Mouse (Mus musculus): ENCODE data around the gene Zfp473.
A peak's percentile ranks its signal among the peaks of the same experiment; 100 is the strongest.
"Not testable (repeated sequence)": the region's sequence is repeated elsewhere in the genome, so short reads cannot be mapped to it uniquely, and the experiment has no call there.

The Zfp473 gene

DNA sequence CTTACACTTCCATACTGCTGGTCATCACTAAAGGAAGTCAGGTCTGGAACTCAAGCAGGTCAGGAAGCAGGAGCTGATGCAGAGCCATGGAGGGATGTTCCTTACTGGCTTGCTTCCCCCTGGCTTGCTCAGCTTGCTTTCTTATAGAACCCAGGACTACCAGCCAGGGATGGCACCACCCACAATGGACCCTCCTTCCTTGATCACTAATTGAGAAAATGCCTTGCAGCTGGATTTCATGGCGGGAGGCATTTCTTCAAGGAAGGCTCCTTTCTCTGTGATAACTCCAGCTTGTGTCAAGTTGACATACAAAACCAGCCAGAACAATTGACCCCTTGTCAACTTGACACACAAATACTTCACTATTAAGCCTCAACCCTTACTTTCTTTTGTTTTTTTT lies at the start of gene Zfp473:
TSS of gene Zfp473 (minus strand) at position 101 of the 400 bp plus-strand sequence.
- not testable (repeated sequence) for DNase-seq (ENCODE audit: low spot score in 2 of 2)

DNA sequence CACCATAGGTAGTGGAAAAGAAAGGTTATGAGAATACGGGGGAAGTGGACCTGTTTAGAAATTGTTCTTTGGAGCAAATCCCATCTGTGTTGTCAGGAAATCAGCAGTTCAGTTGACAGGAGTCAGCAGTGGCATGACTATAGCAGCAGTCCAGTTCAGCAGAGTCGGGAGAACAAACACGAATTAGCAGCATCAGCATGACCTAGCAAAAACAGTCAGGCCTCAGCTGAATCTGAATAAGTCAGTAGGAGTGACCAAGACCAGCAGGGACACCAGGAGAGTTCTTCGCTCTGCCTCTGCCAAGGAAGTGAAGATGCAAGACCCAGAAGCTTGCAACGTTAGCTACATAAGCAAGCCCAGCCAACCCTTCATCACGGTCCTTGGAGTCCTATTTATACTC lies 41.9 kb upstream of the Zfp473 start:
- DNase-seq (ENCODE audit: low spot score in 2 of 2): no peak

DNA sequence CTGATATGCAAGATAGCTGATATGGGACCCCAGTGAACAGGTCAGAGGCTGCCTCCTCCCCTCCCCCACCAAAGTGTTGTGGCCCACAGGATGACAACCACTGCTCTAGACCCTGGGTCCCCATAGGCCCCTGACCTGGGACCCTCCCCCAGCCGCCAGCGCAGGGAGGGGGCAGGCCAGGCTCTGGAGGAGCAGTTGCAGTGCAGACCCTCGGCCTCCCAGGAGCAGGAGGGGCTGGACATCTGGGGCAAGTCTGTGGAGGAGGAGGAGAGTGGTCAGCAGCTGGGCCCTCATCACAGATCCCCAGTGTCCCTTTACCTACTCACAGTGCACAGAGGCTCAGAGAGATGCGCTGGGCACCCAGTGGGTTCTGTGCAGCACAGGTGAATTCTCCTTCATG lies 39.2 kb upstream of the Zfp473 start:
- DNase-seq (ENCODE audit: low spot score in 2 of 2): no peak

DNA sequence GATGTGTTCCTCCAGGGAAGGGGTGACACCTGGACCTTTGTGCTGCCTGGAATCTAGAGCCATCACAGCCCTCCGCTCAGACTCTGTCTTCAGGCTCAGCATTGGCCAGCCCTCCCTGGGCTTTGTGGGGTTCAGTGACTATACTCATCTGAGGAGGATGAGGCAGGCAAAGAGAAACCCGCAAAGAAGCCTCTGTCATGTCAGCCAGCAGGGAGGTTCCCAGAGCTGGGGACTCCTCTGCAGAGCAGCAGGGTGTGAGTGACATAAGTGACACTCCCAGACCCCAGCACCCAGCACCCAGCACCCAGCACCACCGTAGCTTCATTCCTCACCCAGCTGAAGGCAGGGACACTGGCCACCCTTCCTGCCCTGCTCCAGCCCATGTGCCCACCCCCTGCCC lies 38.7 kb upstream of the Zfp473 start:
- DNase-seq (ENCODE audit: low spot score in 2 of 2): no peak

DNA sequence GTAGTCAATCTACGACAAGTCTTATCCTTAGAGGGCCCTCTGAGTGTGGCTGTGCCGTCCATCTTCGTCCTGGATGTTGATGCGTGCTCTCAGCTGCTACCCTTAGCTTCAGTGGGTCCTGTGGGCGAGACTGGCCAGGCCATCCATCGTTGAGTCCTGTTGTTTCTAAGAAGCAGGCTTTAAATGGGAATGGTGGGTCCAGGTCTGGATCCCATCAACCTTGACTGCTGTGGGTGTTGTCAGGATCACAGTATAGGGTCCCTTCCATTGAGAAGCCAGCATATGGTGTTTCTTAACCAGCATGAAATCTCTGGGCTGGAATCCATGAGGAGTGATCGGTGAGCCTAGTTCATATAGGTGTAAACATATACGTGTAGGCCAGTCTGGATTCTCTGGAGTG lies 29.3 kb upstream of the Zfp473 start:
- no peak for DNase-seq (ENCODE audit: low spot score in 2 of 2)

DNA sequence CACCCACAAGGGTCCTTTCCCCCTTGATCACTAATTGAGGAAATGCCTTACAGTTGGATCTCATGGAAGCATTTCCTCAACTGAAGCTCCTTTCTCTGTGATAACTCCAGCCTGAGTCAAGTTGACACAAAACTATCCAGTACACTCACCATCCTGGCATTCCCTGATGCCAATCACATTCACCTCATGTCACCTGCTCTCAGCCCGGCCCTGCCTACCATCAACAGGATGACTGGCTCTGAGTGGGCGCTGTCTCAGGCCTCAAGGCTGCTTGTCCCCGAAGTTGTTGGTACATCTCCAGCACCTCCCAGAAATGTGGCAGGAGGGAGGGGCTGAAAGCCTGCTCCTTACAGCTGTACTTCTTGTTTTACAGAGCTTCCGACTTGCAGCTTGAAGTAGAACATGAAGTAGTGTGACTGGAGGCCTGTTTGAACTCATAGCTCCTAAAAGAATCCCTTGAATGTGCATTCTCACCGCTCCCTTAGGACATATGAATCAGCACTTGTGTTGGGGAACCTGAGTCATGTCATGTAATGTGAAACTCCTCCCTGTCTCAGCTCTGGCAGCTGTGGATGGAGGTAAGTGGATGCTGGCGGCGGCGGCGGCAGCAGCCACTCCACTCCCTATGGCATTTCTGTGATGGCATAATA lies 26.1 kb upstream of the Zfp473 start:
- DNase-seq (ENCODE audit: low spot score in 2 of 2): no peak

DNA sequence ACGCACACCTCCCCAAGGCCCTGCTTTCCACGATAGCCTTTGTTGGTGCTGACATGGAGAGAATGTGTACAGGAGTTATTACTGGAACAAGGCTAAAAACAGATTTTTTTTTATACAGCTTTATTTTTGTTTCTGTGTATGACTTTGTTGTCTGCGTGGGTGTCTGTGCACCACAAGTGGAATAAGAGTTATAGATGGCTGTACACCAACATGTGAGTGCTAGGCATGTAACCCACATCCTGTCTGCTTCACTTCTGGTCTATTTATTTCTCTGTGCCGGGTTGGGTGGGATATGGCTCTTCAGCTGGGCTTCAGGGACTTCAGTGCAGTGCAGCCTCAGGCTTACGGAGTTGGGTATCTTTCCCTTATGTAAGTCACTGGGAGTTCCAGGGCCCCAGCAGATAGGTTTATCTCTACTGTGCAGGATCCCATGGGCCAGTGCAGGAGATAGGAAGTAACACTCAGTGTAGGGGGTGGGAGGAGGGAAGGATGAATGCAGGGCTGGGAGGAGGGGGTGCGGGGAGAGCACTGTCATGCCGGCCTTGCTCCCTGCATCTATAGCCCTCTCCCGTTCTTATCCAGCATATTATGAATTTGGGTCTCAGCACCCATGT lies 21.8 kb upstream of the Zfp473 start:
- DNase-seq (ENCODE audit: low spot score in 2 of 2): no peak

DNA sequence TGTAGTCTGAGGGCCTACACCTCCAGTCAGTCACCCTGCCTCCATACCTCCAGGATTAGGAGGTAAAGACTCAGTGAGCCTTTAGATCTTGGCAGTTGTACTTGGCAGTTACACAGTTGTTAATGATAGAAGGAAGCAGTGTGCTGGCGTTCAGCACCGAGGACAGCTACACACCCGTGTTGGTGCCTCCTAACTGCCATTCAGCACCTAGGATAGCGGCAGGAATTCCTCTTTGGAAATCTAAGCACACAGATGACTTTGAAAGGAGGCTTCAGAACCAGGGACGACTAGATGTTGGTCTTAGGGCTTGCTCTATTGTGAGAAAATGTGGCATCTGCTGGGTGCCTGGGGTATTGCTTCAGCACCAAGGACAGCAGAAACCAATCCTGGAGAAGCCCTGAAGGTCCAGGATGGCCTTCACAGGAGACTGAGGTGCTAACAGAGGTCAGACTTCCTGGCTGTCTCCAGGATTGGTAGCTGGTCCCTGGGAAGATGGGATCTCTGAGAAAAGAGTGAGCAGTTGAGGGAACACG lies 19.3 kb upstream of the Zfp473 start:
- DNase-seq (ENCODE audit: low spot score in 2 of 2): peak; percentile 26 to 52

DNA sequence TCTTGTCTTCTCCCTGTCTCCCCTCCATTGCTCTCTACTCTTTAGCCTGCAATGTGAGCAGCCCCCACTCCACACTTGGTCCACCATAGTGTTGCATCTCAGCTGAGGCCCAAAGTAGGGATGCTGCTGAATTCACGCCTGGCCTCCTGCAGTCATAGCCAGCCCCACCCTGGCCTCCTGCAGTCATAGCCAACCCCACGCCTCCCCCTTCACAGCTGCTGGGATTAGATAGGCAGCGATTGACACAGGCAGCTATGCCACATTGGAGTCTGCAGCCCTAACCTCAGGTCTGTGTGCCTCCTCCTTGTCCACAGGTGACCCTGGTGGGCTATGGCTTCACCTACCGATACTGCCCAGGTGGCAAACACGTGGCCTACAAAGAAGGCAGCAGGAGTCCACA lies 17.3 kb upstream of the Zfp473 start:
- no peak for DNase-seq (ENCODE audit: low spot score in 2 of 2)

DNA sequence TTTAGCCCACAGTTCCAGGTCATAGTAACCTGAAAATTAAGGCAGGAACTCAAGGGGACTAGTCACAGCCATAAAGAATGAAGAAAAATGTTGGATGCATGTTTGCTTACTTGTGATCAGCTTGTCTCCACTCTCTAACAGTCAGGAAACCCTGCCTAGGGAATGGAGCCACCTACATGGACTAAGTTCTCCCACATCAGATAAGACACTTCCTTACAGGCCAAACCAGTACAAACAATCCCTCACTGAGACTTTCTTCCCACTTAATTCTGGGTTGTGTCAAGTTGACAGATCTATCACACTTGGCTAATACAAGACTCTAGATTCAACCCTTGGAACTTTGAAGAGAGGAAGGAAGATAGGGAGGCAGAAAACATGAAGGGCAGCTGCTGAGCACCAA lies 9.5 kb upstream of the Zfp473 start:
- DNase-seq (ENCODE audit: low spot score in 2 of 2): no peak

DNA sequence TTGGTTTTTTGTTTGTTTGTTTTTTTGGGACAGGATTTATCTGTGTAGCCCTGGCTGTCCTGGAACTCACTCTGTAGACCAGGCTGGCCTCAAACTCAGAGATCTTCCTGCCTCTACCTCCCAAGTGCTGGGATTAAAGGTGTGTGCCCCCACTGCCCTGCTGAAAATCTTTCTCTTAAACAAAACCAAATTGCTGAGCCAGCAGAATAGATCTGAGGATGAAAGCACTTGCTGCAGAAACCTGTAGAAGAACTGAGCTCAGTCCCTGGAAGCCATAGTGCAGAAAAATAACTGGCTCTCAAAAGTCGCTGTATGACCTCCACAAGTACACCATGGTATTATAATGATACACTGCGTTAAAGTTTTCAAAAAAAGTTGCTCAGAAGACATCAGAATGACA lies 6.3 kb upstream of the Zfp473 start:
- no peak for DNase-seq (ENCODE audit: low spot score in 2 of 2)

DNA sequence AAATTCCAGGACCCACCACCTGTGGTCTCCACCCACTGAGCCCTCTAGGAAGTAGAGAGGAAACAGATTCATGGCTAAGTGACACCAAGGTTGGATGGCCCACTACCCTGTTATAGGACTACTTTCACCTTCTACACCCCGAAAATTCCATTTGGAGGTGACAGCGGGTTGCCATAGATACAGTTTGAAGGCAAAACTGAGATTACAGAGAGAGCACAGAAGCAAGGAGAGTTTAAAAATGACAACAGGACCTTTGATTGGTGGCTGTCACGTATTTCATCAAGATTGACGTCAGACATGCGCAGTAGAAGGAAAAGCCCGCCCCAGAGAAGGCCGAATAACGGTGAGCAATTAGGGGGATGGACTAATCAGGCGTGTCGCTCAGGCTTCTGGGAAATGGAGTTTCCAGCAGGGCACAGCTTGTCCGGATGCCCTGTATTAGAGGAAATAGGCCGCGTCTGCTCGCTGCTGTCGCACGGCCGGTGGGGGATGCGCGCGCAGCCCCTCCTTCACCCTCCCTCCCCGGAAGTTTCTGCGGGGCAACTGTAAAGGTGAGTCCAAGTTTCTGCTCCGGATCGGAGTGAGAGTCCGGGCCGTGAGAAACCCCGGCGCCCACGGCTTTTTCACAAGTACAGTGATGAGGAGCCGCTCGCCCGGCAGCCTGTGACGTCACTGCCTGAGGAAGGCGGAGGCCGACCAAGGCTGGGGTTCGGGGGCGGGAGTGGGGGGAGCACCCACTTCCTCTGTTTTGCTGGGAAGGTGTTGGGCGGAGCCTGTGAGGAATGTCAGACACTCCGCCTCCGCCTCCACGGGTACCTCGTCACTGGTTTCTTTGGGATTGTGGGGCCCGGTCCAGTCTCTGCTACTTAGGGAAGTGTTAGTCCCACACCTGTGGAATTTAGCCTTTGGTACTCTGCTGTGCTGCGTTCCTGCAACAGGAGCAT lies 2.5 kb downstream of the Zfp473 start, which contains the start of gene Vrk3:
TSS of gene Vrk3 (plus strand) at position 313 of the 944 bp plus-strand sequence.
- peak; percentile 86 to 94 for DNase-seq (ENCODE audit: low spot score in 2 of 2)

DNA sequence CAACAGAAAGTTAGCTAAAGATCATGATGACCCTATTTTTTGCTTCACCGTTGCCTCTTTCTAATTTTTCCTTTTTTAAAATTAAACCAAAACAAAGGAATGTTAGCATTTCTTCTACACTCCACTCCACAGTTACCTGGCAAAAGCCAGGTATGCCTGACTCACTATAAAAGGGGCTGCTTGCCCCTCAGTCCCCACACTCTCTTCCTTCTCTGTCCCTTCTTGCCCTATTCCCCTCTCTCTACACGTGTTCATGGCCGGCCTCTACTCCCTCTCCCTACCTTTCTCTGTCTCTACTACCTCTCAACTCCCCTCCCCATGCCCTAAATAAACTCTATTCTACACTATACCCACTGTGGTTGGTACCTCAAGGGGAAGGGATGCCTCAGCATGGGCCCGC lies 3.7 kb downstream of the Zfp473 start:
- DNase-seq (ENCODE audit: low spot score in 2 of 2): no peak

DNA sequence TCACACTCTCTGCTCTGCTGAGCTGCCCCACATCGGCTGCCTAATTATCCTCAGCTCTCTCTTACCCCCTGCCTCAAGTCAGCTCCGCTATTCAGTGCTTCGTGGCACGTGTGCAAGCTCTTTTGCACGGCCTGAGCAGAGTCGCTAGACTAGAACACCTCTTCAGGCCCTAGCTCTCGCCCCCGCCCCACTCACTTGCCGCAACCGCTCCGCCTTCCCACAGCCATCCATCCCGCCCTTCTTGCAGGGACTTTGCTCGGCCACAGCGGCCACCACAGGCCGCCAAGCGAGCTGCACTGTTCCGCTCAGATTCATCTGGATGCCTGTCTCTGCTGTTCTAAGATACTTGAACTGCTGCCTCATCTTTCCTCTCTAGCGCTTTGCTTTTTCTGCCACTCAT lies 5.8 kb downstream of the Zfp473 start:
- DNase-seq (ENCODE audit: low spot score in 2 of 2): peak; percentile 52 to 75

DNA sequence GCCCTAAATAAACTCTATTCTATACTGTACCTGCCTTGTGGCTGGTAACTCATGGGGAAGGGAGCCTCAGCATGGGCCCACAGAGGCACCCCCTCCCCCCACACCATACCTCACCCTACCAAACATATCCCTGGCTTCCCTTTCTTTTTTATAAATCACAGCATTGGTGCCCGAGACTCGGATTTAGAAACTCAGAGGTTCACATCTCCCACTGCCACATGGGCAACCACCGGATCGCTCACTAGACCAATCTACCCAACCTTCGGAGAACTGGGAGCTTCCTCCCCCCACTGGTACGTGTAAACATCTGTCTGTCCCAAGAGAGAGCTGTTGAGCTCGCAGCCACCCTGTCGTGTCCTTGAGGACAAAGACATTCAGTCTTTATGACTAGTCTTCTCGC lies 6.6 kb downstream of the Zfp473 start:
- DNase-seq (ENCODE audit: low spot score in 2 of 2): no peak

DNA sequence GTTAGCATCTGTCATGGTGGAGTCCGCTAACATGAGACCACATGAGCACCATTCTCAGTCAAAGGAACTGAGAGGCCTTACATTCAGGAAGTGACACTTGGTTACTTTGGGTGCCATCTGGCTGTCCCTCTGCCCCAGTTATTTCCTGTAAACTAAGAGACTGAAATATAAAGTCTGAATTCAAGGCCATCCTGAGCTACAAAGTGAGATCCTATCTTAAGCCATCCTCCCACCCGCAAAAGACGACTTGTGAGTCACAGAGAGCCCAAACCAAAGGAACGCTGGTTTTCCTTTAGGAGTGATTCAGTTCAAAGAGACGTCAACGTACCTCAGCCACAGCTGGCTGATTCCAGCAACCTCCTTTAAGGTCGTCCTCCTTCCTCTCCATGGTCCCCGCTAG lies 9.5 kb downstream of the Zfp473 start:
- DNase-seq (ENCODE audit: low spot score in 2 of 2): no peak

DNA sequence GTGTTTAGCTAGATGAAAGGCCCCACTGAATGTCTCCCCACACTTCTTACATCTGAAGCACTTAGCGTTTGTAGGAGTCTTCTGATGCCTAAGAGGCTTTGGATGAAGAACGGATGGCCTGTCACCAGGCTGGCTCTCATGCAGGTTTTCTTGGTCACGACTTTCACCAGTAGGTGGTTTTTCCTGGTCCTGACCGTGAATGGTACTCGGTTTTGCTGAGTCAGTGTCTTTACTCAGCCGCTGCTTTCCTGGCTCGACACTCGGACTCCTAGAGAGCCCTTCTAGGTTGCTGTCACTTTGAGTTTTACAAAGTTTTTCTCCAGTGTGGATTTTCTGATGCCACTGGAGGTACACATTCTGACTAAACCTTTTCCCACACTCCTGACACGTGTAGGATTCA lies 17.1 kb downstream of the Zfp473 start:
- DNase-seq (ENCODE audit: low spot score in 2 of 2): no peak

DNA sequence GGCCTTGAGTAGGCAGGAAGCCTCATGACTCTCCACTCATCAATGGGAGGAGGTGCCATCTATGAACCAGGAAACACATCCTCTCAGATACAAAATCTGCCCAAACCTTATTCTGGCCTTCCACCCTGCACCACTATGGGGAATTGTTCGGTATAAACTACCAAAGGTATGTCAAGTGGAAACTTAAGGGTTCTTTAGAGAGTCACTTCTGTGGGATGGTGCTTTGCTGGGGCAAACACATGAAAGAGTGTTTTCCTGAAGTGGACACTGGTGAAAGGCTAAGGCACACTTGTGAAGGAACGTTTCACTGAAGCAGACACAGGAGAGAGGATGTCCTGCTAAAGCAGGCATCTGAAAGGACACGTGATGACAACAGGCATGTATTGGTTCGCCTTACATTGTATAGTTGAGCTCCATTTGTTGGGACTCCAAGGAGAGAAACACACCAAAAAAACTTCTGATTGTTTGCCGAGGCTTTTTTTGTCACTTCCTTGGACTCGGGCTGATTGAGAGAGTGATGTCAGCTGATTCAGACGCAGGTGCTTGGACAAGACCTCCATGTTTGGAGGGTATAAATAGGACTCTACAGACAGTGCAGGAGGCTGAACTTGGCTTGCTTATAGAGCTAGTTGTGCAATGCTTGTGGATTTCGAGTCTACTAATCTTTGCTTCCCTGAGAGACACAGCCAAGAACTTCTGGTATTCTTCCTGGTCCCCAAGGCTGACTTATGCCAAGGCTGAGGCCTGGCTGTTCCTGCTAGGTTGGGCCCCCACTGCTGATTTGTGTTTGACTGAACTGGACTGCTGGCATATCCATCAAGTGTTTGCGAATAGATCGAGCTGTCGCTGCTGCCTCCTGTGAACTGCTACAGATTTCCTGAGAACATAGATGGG lies 22.5 kb downstream of the Zfp473 start:
- DNase-seq (ENCODE audit: low spot score in 2 of 2): no peak

DNA sequence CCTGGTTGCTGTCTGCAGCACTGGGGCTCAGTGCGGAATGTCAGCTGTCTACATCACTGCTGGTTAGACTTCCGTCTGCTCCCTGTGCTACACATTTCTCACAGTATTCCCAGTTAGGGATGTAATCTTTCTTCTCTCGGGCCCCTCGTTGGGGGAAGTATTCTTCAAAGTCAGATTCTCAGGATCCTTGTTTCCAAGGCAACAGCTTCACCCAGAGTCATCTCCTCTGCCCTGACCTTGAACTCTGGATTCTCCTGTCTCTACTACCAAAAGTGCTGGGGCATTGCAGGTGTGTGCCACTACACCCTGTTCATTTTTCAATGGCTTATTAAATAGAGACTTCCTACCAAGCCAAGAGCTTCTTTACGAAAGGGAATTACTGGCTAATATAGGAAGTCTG lies 23.7 kb downstream of the Zfp473 start:
- no peak for DNase-seq (ENCODE audit: low spot score in 2 of 2)

DNA sequence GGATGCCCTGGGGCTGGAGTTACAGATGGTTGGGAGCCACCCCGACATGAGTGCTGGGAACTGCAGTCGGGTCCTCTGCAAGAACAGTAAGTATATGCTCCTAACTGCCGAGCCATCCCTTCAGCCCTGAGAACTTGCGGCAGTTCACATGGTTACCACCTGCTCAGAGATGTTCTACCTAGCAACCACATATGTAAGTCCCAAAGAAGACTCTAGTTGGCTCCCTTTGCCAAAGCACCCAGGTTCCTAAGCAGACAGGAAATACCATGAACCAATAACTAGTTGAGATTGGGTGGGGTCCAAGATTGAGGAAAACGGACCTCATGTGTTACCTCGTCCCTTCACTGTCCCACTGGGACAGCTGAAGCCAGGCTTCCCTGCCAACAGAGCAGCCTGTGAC lies 24.5 kb downstream of the Zfp473 start:
- no peak for DNase-seq (ENCODE audit: low spot score in 2 of 2)

DNA sequence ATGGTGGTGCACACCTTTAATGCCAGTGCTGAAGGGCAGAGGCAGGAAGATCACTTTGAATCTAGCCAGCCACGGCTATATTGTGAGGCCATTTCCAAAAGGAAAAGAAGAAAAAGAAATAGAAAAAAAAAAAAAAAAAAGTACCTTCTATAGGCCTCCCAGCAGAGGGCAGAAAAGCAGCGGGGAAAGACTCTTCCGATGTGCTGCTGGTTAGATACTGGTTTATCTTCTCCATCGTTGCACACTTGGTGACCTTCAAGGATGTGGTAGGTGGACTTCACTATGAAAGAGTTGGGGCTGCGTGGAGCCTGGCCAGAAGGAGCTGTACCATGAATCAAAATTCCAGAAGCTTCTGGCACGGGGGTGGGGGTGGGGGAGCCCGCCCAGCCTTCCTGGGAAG lies 26.5 kb downstream of the Zfp473 start:
- no peak for DNase-seq (ENCODE audit: low spot score in 2 of 2)

Data from urinary bladder, postnatal 36 days (tissue).